ENCODE assay signal across 9 mouse cellular contexts in genomic region chr2:115592651-115593119, GRCm38 (mm10). TPM values are rescaled to one million over a fixed set of nuclear protein-coding genes. Genes with fewer than 3 reads are reported as not detected.
A peak's percentile ranks its signal among the peaks of the same experiment; 100 is the strongest.
DNase-seq lines count a peak whose midpoint lies in the region; ATAC-seq lines count a peak whose summit lies in the region.
"Had no signal": no experiment of that assay in that cellular context is flagged by ENCODE, and none has a peak within 500 bp of the region (broad histone marks: within the 10 kb centered on the region; RNA-seq: fewer than 3 reads in every experiment).

No protein-coding gene starts in this region.

- WGBS in intestine, embryonic 16.5 days: 41% methylated on average over 2 of the region's 2 CpGs

- no peak overlapping the region for H3K9ac ChIP-seq in intestine, embryonic 16.5 days (ENCODE audit: low read depth, low read length)
- H3K9ac ChIP-seq: liver, embryonic 14.5 days had no signal

- H3K27me3 ChIP-seq in intestine, embryonic 16.5 days (replicated peaks; ENCODE audit: control insufficient read depth, insufficient read depth, low read length): no peaks in the 10 kb centered on the region

- H3K4me3 ChIP-seq in intestine, embryonic 16.5 days (ENCODE audit: low read length): no peak overlapping the region

- H3K27ac ChIP-seq in intestine, embryonic 16.5 days (ENCODE audit: low read length): peak overlapping the region; percentile 33
- H3K27ac ChIP-seq: liver, embryonic 14.5 days had no signal

- intact Hi-C loops in gastrocnemius, postnatal 14 days (cut with DNase I; ENCODE audit: low total_unique reads): no loop called here
- intact Hi-C loops in left cerebral cortex, postnatal 36 days (cut with DNase I): no loop called here

- no peaks in the 10 kb centered on the region for H3K9me3 ChIP-seq in intestine, embryonic 16.5 days (ENCODE audit: control insufficient read depth, low read length)

- no peaks in the 10 kb centered on the region for H3K36me3 ChIP-seq in intestine, embryonic 16.5 days (ENCODE audit: control insufficient read depth, insufficient read depth, low read length)

- peak; percentile 43; the same call in 1 of the 2 replicates for ATAC-seq in cerebellum, adult (ENCODE audit: insufficient number of reproducible peaks, low FRiP score, low TSS enrichment)
- ATAC-seq in intestine, embryonic 16.5 days: peak; percentile 70
- ATAC-seq in inflammation-experienced regulatory T-cells, adult 6 months: no peak

- no peak for DNase-seq in cerebellum, adult 11 months
- peak; percentile 79 for DNase-seq in brain, adult 2 months (ENCODE audit: low read depth, low spot score)
- DNase-seq in gastrocnemius, postnatal 14 days: peak; percentile 54
- DNase-seq in left cerebral cortex, postnatal 36 days (ENCODE audit: low spot score in 2 of 2): peak; percentile 48 to 50
- peak; percentile 69 for DNase-seq in right cerebral cortex, postnatal 14 days

- peaks cover 9% of the 10 kb centered on the region; the same call in 1 of the 2 replicates for H3K4me1 ChIP-seq in intestine, embryonic 16.5 days (ENCODE audit: control insufficient read depth, insufficient read depth, low read length)

- no peak overlapping the region for H3K4me2 ChIP-seq in intestine, embryonic 16.5 days (ENCODE audit: low read depth, low read length)

RNA-seq across cellular contexts. Expression of gene BC052040, which starts 11.2 kb away (rescaled TPM):
- total RNA-seq in gastrocnemius, postnatal 14 days (2021): 1 to 10 TPM; 1.1 to 1.4 TPM
- 14.2 and 14.8 TPM in 2 replicates for polyA plus RNA-seq in intestine, embryonic 16.5 days (2015; fragmentation: Nextera tagmentation; extraction: Ambion mirVana)
- total RNA-seq in left cerebral cortex, postnatal 36 days (2021): 1 to 10 TPM; 6.9 to 7.8 TPM
- polyA plus RNA-seq in inflammation-experienced regulatory T-cells, adult 6 months (2017; shearing (Covaris generic)): 10 to 100 TPM in 2 of 3 experiments, 1 to 10 TPM in 1; 8.8 to 20.2 (median 16.7) TPM
